Mouse (Mus musculus) retina, postnatal 1 day (tissue): ENCODE measurements around the gene Itgal.
"Not testable (repeated sequence)": the region's sequence is repeated elsewhere in the genome, so short reads cannot be mapped to it uniquely, and the experiment has no call there.

Source experiments
- DNase-seq: peaks from one replicate; pipeline ENCODE4 v3.0.0-alpha.2; 2012

The Itgal gene

DNA sequence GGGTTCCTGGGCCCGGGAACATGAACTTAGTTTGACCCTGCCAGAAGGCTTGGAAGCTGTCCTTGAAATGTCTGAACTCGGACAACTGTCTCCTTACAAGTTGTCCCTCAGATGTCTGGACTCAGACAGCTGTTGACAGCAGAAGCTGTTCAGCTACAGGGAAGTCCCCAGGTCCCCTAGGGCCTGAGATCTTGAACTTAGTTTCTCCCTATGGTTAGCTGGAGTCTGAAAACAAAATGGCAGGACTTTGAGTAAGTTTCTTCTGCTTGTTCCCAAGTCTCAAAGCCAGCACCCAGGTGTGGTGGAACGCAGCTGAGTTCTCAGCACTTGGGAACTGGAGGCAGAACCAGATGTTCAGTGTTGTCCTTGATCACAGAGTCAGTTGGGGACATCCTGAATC, 16.0 kb upstream of the Itgal start:
- DNase-seq: no peak

DNA sequence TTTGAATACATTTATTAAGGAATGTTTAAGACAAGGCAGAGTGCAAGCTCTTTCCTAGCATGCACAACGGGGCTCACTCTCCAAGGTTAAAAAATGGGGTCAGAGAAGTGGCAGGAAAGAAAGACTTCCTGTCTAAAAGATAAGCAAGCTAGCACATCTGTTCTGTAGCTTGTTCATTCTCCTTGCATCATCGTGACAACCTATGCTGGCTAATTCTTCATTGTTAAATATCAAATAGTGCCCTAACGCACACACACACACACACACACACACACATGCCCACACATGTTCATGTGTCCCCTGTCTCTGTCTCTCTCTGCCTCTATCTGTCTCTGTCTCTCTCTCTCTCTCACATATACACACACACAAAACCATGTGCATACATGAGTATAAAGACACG, 14.9 kb upstream of the Itgal start:
- no peak for DNase-seq

DNA sequence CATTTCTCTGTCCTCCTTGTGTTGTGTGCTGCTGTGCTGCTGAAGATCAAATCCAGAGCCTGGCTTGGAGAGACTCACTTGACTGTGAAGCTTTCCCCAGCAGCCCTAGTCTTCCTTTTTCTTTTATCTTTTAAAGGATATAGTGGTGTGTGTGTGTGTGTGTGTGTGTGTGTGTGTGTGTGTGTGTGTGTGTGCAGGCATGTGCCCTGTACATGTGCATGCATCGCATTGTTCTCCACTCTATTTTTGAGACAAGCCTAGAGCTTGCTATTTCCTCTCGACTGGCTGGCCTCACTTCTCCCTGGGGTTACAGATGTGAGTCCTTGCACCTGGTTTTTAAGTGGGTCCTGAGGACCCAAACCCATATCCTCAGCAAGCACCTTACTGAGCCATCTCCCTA, 13.9 kb upstream of the Itgal start:
- no peak for DNase-seq

DNA sequence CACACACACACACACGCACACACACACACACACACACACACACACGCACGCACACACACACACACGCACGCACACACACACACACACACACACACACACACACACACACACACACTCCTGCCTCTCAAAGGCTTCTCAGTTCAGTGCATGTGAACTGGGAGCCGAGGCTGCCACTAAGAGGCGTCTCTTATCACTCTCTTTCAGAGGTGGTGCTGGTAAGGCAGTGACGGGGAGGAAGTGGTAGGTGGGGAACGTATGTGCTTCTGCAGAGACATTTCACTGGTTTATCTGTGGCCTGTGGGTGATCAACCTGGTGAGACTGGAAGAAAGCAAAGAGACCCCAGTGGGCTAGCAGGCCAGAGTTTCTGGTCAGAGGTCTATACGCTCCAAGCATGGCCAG, 10.9 kb upstream of the Itgal start:
- DNase-seq: no peak

DNA sequence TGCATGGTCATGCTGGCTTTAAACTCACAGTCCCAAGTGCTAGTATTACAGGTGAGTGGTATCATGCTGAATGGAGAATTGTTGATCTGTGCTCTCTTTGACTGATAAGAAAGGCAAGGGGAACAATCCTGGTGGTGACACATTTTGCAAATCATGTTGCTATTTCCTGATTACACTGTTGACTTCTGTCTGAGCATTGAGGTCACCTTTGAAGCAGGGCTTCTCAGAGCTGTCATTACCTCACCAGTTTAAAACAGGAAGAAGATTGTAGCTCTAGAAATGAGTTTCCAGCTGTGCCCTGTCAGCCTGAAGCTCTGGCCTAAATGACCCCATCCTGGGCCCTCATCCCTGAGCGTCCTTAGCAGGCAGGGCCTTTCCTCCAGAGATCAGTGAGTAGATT, 8.1 kb upstream of the Itgal start:
- no peak for DNase-seq

DNA sequence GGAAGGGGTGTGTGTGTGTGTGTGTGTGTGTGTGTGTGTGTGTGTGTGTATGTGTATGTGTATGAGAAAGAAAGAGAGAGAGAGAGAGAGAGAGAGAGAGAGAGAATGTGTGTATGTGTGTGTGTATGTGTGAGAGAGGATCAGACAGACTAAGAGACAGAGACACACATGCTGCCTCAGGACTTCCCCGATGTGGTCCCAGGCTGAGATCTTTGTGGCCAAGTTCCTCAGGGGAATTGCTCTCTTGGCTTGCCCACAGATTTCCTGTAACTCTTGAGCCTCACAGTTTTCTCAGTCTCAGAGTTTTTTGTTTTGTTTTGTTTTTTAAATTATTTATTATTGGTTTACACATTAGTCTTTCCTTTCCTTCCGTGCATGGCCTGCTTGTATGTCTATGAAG, 6.8 kb upstream of the Itgal start:
- DNase-seq: no peak

DNA sequence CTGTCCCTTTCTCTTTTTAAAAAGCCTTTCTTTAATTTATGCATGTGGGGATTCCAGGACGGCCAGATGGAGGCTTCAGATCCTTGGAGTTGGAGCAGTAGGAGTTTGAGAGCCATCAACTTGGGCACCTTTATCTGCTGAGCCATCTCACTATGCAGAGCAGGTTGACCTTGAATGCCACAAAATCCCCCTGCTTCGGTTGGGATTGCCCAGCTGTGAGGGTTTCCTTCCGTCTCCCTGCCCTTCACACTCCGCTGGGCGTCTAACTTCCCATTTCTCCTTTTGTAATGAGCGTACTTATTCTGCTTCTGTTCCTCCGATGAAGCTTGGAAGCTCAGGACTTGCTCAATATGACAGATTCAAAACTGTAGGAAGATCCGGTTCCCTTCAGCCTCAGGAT, 5.9 kb upstream of the Itgal start:
- DNase-seq: peak; percentile 25

DNA sequence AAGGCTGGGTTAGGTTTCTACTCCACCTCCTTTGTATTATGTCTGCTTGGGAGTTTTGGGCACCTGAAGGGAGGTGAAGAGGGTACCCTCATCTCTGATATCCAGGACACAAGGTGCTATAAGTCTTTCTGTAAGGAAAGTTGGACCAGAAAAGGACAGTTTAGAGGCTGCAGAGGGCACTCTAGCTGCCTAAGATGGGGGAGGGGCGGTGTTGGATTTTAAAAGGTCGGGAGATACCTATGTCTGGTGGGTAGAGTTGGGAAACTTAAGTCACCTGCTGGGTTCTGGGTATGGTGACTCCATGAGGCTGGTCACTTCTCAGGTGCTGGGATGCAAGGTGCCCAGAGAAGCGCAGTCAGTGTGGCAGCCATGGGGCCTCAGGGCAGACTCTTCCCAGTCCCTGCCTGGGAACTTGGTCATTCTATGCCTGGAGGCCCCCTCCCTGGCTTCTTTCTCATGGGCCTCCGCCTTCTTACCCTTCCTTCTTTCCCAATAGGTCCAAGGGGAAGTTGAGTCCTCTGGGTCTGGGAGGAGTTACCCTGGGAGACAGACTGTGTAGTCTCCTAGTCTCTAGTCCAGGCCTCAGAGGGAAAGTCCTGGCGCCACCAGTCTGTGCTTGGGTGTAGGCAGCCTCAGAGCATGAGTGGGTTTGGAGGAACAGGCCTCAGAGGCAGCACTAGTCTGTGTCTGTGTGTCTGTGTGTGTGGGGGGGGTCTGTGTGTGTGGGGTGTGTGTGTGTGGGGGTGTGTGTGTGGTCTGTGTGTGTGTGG, 911 bp downstream of the Itgal start:
- DNase-seq: no peak

DNA sequence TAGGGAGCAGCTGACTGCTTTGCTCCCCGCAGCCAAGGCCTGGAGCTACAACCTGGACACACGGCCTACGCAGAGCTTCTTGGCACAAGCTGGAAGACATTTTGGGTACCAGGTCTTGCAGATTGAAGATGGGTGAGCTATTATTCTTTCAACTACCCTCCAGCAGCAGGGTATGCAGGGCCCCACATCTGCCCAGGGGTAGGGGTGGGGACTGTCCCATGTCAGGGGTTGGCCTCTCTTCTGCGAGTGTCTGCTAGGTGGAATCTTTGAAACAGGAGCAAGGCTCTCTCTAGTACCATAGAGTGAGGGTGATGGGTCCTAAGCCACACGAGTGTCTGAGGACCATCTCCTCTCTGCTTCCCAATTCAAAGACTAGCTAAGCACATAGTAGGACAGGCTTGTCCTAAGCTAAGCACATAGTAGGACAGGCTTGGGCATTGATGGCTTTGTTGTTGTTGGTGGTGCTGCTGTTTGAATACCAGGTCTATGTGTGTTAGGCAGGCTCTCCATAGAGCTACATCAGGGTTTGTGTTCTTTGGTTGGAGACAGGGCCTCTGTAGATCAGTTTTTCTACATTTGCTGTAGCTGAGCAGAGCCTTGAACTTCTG, 1.6 kb downstream of the Itgal start:
- DNase-seq: no peak

DNA sequence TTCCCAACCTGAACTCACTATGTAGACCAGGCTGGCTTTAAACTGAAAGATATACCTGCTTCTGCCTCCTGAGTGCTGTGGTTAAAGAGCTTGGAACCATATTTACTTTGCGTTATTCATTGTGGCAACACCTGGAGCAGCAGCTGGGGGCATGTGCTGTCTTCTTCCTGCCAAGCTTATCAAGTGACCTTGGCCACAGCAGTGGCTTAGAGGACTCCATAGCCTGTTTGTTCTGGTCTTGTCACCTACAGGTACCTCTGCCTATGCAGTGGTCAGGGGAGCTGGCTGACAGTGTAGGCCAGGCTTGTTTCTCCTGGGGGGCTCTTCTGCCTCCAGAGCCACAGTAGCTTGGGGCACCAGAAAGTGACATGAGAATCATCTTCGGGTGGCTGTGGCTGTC, 12.4 kb downstream of the Itgal start:
- no peak for DNase-seq

DNA sequence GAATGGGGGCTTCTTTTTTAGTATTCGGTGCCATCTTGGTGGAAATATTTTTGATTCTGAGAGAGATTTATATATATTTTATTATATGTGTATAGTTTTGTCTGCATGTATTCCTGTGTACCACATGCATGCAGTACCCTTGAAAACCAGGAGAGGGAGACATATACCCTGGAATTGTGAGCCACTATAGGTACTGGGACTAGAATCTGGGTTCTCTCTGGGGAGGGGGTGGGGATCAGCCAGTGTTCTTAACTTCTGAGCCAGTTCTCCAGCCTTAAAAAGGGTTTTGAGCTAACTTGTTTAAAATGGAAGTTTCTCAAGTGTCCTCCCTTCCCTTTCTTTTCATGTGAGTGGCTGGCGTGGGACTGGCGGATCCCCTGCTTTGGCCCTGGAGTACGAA, 12.8 kb downstream of the Itgal start:
- peak; percentile 81 for DNase-seq

DNA sequence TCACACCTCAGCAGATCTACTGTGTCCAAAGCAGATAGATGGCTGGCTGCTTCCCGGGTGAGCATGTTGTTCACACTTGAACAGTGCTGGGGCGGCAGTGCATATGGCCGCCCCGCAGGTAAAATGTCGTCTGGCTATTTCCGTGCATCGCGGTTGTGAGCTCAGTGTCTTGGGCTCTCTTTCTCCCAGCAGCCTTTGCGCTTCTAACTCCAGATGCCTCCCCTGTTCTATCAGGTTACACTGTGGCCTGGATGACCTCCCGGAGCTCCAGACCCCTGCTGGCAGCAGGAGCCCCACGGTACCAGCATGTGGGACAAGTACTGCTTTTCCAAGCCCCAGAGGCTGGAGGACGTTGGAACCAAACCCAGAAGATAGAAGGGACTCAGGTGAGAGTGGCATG, 13.9 kb downstream of the Itgal start:
- DNase-seq: no peak

DNA sequence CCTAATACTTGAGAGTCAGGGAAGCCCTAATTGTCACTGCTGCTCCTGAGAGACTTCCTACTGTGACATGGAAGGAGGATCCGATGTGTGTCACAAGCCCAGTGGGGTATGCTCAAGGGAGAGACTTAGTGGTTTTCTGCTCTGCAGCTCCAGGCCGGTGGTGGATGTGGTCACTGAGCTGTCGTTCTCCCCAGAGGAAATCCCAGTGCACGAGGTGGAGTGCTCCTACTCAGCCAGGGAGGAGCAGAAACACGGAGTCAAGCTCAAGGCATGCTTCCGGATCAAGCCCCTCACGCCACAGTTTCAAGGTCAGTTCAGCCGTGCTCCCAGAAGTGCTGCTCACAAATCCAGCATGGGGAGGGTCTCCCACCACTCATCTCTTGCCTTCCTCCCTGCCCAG, 17.9 kb downstream of the Itgal start:
- DNase-seq: peak; percentile 16

DNA sequence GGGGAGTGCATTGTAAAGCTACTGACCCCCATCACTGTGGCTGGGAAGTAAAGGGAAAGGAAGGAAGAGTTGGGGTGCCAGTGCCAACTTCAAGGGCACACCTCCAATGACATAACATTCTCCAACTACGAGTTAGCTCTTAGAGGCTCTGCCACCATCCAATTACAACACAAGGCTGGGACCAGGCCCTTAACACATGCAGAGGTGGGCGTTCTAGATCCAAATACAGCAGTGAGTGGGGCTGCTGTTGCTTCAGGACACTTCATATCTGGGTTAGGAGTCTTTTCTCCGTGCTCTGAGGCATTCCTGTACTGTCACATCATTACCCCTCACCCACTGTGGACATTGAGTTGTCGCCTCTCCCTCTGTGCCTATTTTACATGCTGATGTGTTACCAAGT, 25.0 kb downstream of the Itgal start:
- no peak for DNase-seq

DNA sequence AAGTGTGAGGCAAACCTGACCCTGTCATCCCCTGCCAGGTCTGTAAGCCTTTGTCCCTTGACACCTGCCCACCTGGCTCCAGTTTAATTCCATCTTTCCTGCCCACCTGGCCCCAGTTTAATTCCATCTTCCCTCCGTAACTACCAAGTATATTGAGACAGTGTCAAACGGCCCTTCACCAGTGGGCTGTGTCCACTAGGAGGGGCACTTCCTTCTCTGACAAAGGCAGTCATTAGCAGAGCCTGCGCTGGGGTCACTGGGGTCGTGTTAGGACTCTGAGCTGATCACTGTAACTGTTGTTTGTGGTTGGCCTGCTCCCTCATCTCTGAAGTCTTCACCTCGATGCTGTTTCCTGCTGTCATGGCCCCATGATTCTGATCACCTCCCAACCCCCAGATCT, 26.0 kb downstream of the Itgal start:
- DNase-seq: peak; percentile 60

DNA sequence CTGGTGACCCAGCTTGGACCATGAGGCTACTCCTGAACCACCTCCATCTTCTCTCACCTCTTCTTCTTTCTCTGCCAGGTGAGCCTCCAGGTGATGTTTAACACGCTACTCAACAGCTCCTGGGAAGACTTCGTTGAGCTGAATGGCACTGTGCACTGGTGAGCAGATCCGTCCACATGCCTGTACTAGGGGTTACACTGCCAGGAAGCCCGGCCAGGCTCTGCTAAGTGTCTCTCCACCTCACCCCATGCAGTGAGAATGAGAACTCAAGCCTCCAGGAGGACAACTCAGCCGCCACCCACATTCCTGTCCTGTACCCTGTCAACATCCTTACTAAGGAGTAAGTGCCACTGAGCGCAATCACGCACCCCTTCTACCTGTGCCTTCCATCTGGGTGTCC, 28.9 kb downstream of the Itgal start:
- DNase-seq: no peak

DNA sequence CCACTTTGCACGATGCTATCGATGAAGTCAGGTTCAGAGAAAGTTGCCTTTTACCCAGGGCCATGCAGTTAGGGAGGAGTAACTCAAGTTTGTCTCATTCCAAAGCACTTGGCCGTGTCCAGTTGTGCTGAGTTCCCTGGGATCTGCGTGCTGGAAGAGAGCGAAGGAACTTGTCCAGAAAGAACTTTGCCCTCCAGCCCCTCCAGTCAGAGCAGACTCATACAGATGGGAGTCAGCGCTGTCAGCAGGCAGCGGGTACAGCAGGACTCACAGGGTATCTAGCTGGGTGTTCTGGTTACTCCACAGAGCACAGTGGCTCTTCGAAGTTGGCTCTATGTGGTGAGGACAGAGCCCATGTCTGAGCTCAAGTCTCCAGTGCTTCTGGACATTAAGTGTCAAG, 29.5 kb downstream of the Itgal start:
- no peak for DNase-seq

DNA sequence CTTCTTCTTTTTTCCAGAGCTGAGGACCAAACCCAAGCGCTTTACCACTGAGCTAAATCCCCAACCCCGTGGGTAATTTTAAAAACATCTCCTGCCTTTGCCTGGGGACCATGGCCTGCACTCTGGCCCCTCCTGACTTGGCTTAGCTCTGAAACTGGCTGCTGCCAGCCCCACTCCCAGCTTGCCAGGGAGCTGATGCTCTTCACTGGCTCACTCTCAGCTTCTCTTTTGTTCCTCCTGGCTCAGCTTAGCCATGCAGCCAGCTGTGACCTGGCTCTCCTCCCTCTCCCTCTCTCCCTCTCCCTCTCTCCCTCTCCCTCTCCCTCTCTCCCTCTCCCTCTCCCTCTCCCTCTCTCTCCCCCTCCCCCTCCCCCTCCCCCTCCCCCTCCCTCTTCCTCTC, 30.6 kb downstream of the Itgal start:
- DNase-seq: peak; percentile 60

DNA sequence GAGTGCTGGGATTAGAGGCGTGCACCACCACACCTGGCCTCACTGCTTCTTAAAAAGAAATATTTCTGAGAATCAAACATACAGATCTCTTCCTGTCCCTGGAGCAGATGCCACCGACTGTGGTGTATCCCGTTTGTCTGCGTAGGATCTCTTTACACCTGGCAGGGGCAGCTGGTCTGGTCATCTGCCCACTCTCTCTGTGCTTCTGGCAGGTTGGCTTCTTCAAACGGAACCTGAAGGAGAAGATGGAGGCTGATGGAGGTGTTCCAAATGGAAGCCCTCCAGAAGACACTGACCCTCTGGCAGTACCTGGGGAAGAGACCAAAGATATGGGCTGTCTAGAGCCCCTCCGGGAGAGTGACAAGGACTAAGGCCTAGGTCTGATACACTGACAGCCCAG, 37.2 kb downstream of the Itgal start:
- DNase-seq: no peak

DNA sequence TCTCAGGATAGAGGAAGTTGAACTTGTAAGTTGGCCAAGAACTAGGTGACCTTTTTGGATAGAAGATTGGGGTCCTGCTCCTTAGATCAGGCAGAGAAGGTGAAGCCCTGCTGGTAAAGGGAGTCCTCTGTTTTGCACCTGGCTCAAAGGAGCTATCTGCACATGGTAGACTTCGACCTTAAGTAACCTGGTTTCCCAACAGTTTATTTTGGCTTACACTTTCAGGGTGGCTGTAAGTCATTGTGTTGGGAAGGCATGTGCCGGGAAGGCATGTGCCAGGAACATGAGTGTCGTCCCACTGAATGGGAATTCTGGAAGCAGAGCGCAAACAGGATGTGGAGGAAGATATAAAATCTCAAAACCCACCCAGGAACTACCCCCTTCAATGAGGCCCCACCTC, 39.5 kb downstream of the Itgal start:
- DNase-seq: no peak

DNA sequence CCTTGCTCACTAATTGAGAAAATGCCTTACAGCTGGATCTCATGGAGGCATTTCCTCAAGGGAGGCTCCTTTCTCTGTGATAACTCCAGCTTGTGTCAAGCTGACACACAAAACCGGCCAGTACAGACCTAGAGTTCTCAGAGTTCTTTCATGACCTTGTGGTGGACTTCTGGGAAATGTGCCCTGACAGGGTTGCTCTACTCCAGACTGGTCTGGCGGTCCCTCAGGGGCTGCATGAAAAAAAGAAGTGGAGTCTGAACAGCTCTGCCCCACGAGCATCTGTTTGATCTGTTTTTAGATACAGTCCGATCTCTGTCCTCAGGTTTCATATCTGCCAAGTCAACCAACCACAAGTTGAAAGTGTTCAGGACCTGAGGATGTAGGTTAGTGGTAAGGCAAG, 41.6 kb downstream of the Itgal start:
- no peak for DNase-seq

DNA sequence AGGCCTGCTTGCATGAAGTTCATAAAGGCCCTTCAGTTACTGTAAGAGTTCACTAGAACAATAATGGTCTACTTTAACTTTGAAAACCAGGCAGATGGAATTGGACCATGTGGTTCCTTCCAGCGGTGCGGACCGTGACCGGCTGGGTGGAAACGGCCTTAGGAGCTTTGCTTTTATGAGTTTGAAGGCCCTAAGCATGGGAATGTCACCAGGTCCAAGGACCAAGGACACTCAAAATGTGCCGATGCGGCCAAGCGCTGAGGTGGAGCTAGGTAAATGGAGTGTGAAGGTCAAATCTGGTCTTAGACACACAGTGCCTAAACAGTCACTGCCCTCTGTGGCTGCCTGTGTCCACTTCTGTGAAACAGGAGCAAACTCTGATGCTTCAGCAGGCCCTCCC, 45.3 kb downstream of the Itgal start:
- DNase-seq: no peak

DNA sequence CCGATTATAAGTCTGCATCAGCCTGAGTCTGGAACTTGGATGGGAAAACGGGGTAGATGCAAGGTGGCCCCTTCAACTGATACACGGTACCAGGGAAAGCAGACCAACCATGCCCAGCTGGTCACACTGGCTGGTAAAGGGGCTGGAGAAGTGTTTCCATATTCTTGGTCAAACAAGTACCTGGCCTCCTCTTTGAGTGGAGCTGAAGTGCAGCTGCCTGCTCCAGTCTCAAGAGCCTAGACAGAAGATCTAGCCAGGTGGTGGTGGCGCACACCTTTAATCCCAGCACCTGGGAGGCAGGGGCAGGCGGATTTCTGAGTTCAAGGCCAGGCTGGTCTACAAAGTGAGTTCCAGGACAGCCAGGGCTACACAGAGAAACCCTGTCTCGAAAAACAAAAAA, 45.8 kb downstream of the Itgal start:
- DNase-seq: not testable (repeated sequence)

DNA sequence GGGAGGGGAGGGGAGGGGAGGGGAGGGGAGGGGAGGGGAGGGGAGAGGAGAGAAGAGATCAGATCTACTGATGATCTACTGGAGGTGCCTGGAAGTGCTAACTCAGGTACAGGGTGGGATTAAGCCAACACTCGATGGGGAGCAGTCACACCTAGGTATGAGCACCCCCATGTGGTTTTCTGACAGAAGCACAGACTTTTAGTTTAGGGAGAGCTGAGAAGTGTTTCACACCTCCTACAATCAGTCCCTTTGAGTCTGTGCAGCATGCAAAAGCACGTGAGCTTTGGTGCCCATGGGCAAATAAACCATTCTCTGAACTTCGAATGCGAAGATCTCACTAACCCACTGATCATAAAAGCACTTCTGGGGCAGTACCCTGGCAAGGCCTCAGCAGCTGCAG, 46.3 kb downstream of the Itgal start:
- DNase-seq: no peak

DNA sequence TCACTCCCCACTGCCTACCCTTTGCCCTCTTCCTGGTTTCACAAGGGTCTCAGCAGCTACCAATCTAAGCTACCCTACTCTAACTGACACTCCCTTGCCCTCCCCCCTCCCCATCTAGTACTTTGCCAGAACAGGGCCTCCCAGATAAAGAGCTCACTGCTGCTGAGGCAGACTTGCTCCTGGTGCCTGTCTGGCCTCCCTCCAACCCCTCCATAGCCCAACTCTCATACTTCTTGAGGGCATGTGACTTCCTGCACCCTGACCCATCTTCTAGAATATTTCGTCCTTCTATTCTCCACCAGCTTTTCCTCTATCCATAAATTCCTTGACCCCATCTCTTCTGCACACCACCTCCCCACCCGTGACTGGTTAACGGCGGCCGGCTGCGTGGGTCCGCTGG, 46.8 kb downstream of the Itgal start:
- no peak for DNase-seq
